Mouse (Mus musculus) MEL (cell line): ENCODE data around the gene Gatad2b. TPM values are rescaled to one million over a fixed set of nuclear protein-coding genes. Genes with fewer than 3 reads are reported as not detected.
A peak's percentile ranks its signal among the peaks of the same experiment; 100 is the strongest.

Source experiments
- DNase-seq: peaks from one replicate; pipeline ENCODE4 v3.0.0; 2011; ENCODE audit warnings: low read depth, low spot score
- H3K27ac ChIP-seq: 2 replicates; pipeline ENCODE4 v1.5.1; 2012; ENCODE audit warnings: low read depth, mild to moderate bottlenecking, control low read depth, low read length, moderate library complexity; ENCODE audit not compliant: control insufficient read depth
- H3K27me3 ChIP-seq, 2 experiments: fragments of 150-350 bp in 1 of 2; sonication (generic) in 1 of 2; 2 replicates each; pipeline ENCODE4 v1.6.1; 2012; ENCODE audit warnings: low read length in 2 of 2, mild to moderate bottlenecking in 2 of 2, improper control_type of control experiment in 1 of 2, moderate library complexity in 1 of 2; ENCODE audit not compliant: insufficient read depth in 2 of 2, control insufficient read depth in 1 of 2
- H3K36me3 ChIP-seq, 2 experiments: 2 replicates each; pipeline ENCODE4 v1.6.1; 2012 to 2014; ENCODE audit warnings: low read length in 2 of 2, improper control_type of control experiment in 1 of 2, inconsistent platforms in 1 of 2, mild to moderate bottlenecking in 1 of 2; ENCODE audit not compliant: insufficient read depth in 2 of 2, control insufficient read depth in 1 of 2
- H3K4me1 ChIP-seq, 2 experiments: fragments of 150-350 bp in 1 of 2; sonication (generic) in 1 of 2; 2 replicates each; pipeline ENCODE4 v1.6.1; 2012; ENCODE audit warnings: low read length in 2 of 2, improper control_type of control experiment in 1 of 2, mild to moderate bottlenecking in 1 of 2; ENCODE audit not compliant: insufficient read depth in 2 of 2, control insufficient read depth in 1 of 2
- H3K4me3 ChIP-seq, 2 experiments: fragments of 150-350 bp in 1 of 2; sonication (generic) in 1 of 2; 2 replicates each; pipeline ENCODE4 v1.5.1; 2012; ENCODE audit warnings: low read depth in 2 of 2, low read length in 2 of 2, mild to moderate bottlenecking in 2 of 2, moderate library complexity in 2 of 2, control low read depth in 1 of 2, improper control_type of control experiment in 1 of 2; ENCODE audit not compliant: control insufficient read depth in 1 of 2, insufficient read depth in 1 of 2
- H3K79me2 ChIP-seq: 2 replicates; pipeline ENCODE4 v1.6.1; 2012; ENCODE audit warnings: mild to moderate bottlenecking, low read length, moderate library complexity; ENCODE audit not compliant: control insufficient read depth, poor library complexity, insufficient read depth
- H3K9ac ChIP-seq: 2 replicates; pipeline ENCODE4 v1.6.1; 2012; ENCODE audit warnings: low read depth, mild to moderate bottlenecking, control low read depth, low read length, moderate library complexity; ENCODE audit not compliant: control insufficient read depth, poor library complexity, severe bottlenecking
- H3K9me3 ChIP-seq: fragments of 150-350 bp; sonication (generic); replicated peaks from 2 replicates; pipeline ENCODE4 v1.6.1; 2012; ENCODE audit warnings: mild to moderate bottlenecking, low read length, improper control_type of control experiment, moderate library complexity; ENCODE audit not compliant: insufficient read depth
- BHLHE40 ChIP-seq: IDR thresholded peaks from 2 replicates; pipeline ENCODE4 v1.6.1; 2012; ENCODE audit warnings: low read depth, mild to moderate bottlenecking, inconsistent platforms, low read length, improper control_type of control experiment, borderline replicate concordance
- CHD1 ChIP-seq: IDR thresholded peaks from 2 replicates; pipeline ENCODE4 v1.6.1; 2012; ENCODE audit warnings: low read depth, mild to moderate bottlenecking, inconsistent platforms, low read length, improper control_type of control experiment
- CHD2 ChIP-seq: IDR thresholded peaks from 2 replicates; pipeline ENCODE4 v1.6.1; 2011; ENCODE audit warnings: low read length, improper control_type of control experiment
- E2F4 ChIP-seq: IDR thresholded peaks from 2 replicates; pipeline ENCODE4 v1.6.1; 2011; ENCODE audit warnings: low read depth, low read length, improper control_type of control experiment, borderline replicate concordance
- ELF1 ChIP-seq: IDR thresholded peaks from 2 replicates; pipeline ENCODE4 v1.6.1; 2014; ENCODE audit warnings: low read depth, mild to moderate bottlenecking, inconsistent platforms, low read length, improper control_type of control experiment, moderate library complexity
- EP300 ChIP-seq, 2 experiments: IDR thresholded peaks; 2 replicates each; pipeline ENCODE4 v1.6.1; 2011; ENCODE audit warnings: improper control_type of control experiment in 2 of 2, low read length in 2 of 2, low read depth in 1 of 2, mild to moderate bottlenecking in 1 of 2
- ETS1 ChIP-seq: IDR thresholded peaks from 2 replicates; pipeline ENCODE4 v1.6.1; 2012; ENCODE audit warnings: low read depth, mild to moderate bottlenecking, inconsistent platforms, low read length, improper control_type of control experiment, moderate library complexity
- GABPA ChIP-seq: IDR thresholded peaks from 2 replicates; pipeline ENCODE4 v1.6.1; 2012; ENCODE audit warnings: low read depth, mild to moderate bottlenecking, inconsistent platforms, low read length, improper control_type of control experiment, moderate library complexity
- GATA1 ChIP-seq: IDR thresholded peaks from 2 replicates; pipeline ENCODE4 v1.6.1; 2011; ENCODE audit warnings: low read depth, low read length, improper control_type of control experiment
- JUND ChIP-seq: IDR thresholded peaks from 2 replicates; pipeline ENCODE4 v1.6.1; 2011; ENCODE audit warnings: low read depth, mild to moderate bottlenecking, improper control_type of control experiment, low read length
- MAFK ChIP-seq: IDR thresholded peaks from 2 replicates; pipeline ENCODE4 v1.6.1; 2011; ENCODE audit warnings: low read depth, mild to moderate bottlenecking, low read length, improper control_type of control experiment, borderline replicate concordance
- MAX ChIP-seq: IDR thresholded peaks from 2 replicates; pipeline ENCODE4 v1.6.1; 2011; ENCODE audit warnings: low read length, improper control_type of control experiment
- MAZ ChIP-seq: IDR thresholded peaks from 2 replicates; pipeline ENCODE4 v1.6.1; 2012; ENCODE audit warnings: low read depth, mild to moderate bottlenecking, inconsistent platforms, low read length, improper control_type of control experiment
- MXI1 ChIP-seq: IDR thresholded peaks from 2 replicates; pipeline ENCODE4 v1.6.1; 2011; ENCODE audit warnings: mild to moderate bottlenecking, low read depth, low read length, improper control_type of control experiment
- MYB ChIP-seq: IDR thresholded peaks from 2 replicates; pipeline ENCODE4 v1.6.1; 2011; ENCODE audit warnings: mild to moderate bottlenecking, low read depth, low read length, improper control_type of control experiment
- NRF1 ChIP-seq: IDR thresholded peaks from 2 replicates; pipeline ENCODE4 v1.6.1; 2014; ENCODE audit warnings: low read depth, mild to moderate bottlenecking, inconsistent platforms, low read length, improper control_type of control experiment, moderate library complexity; ENCODE audit not compliant: poor library complexity, insufficient read depth, severe bottlenecking
- POLR2A ChIP-seq, 2 experiments: IDR thresholded peaks; 2 replicates each; pipeline ENCODE4 v1.6.1; 2011 to 2012; ENCODE audit warnings: low read length in 2 of 2, mild to moderate bottlenecking in 2 of 2, control low read depth in 1 of 2, improper control_type of control experiment in 1 of 2, low read depth in 1 of 2, moderate library complexity in 1 of 2; ENCODE audit not compliant: control insufficient read depth in 1 of 2, insufficient read depth in 1 of 2, poor library complexity in 1 of 2
- POLR2AphosphoS2 ChIP-seq: IDR thresholded peaks from 2 replicates; pipeline ENCODE4 v1.6.1; 2011; ENCODE audit warnings: low read length, improper control_type of control experiment
- POLR2AphosphoS5 ChIP-seq: IDR thresholded peaks from 2 replicates; pipeline ENCODE4 v1.6.1; 2012; ENCODE audit warnings: low read depth, borderline replicate concordance, mild to moderate bottlenecking, inconsistent platforms, low read length, moderate library complexity, mixed read lengths
- RCOR1 ChIP-seq: IDR thresholded peaks from 2 replicates; pipeline ENCODE4 v1.6.1; 2012; ENCODE audit warnings: low read depth, mild to moderate bottlenecking, inconsistent platforms, low read length, improper control_type of control experiment
- SIN3A ChIP-seq: IDR thresholded peaks from 2 replicates; pipeline ENCODE4 v1.6.1; 2012; ENCODE audit warnings: low read length, improper control_type of control experiment, inconsistent platforms
- SMC3 ChIP-seq: IDR thresholded peaks from 2 replicates; pipeline ENCODE4 v1.6.1; 2011; ENCODE audit warnings: low read depth, low read length, improper control_type of control experiment
- TAL1 ChIP-seq: IDR thresholded peaks from 2 replicates; pipeline ENCODE4 v1.6.1; 2012; ENCODE audit warnings: mild to moderate bottlenecking, inconsistent platforms, low read length, moderate library complexity, mixed read lengths
- TCF12 ChIP-seq: IDR thresholded peaks from 2 replicates; pipeline ENCODE4 v1.6.1; 2014; ENCODE audit warnings: low read depth, mild to moderate bottlenecking, inconsistent platforms, low read length, improper control_type of control experiment, moderate library complexity
- UBTF ChIP-seq: IDR thresholded peaks from 2 replicates; pipeline ENCODE4 v1.6.1; 2012; ENCODE audit warnings: low read depth, mild to moderate bottlenecking, inconsistent platforms, low read length, improper control_type of control experiment, moderate library complexity, borderline replicate concordance; ENCODE audit not compliant: insufficient read depth
- USF1 ChIP-seq: IDR thresholded peaks from 2 replicates; pipeline ENCODE4 v1.6.1; 2014; ENCODE audit warnings: low read depth, mild to moderate bottlenecking, inconsistent platforms, low read length, improper control_type of control experiment, moderate library complexity
- USF2 ChIP-seq, 2 experiments: IDR thresholded peaks; 2 replicates each; pipeline ENCODE4 v1.6.1; 2011 to 2012; ENCODE audit warnings: improper control_type of control experiment in 2 of 2, low read length in 2 of 2, borderline replicate concordance in 1 of 2, inconsistent platforms in 1 of 2, low read depth in 1 of 2, mild to moderate bottlenecking in 1 of 2; ENCODE audit not compliant: insufficient read depth in 1 of 2
- ZC3H11A ChIP-seq: IDR thresholded peaks from 2 replicates; pipeline ENCODE4 v1.6.1; 2012; ENCODE audit warnings: low read depth, mild to moderate bottlenecking, inconsistent platforms, low read length, improper control_type of control experiment
- ZKSCAN1 ChIP-seq: IDR thresholded peaks from 2 replicates; pipeline ENCODE4 v1.6.1; 2012; ENCODE audit warnings: low read depth, mild to moderate bottlenecking, inconsistent platforms, low read length, improper control_type of control experiment, moderate library complexity
- ZMIZ1 ChIP-seq: IDR thresholded peaks from 2 replicates; pipeline ENCODE4 v1.6.1; 2012; ENCODE audit warnings: low read depth, mild to moderate bottlenecking, inconsistent platforms, low read length, improper control_type of control experiment, moderate library complexity
- ZNF384 ChIP-seq: IDR thresholded peaks from 2 replicates; pipeline ENCODE4 v1.6.1; 2012; ENCODE audit warnings: low read depth, mild to moderate bottlenecking, inconsistent platforms, low read length, improper control_type of control experiment
- polyA plus RNA-seq, 2 experiments: library from polyadenylated mRNA; stranded (reverse) in 1 of 2; unstranded in 1 of 2; fragments of >175 nt in 1 of 2; fragments of >200 nt in 1 of 2; gene quantifications; 2 replicates each; pipeline versions ENCODE4 v1.2.1 to v1.2.4; 2012; ENCODE audit warnings: low replicate concordance in 2 of 2, low read depth in 1 of 2; ENCODE audit not compliant: insufficient read length in 2 of 2, insufficient read depth in 1 of 2, missing spikeins in 1 of 2
- total RNA-seq: library from RNA; depleted of rRNA; stranded (reverse); fragments of 300-350 nt; gene quantifications from 2 replicates; pipeline ENCODE4 v1.2.3, GENCODE M21; 2012

Gene Gatad2b
- total and polyA plus RNA-seq, 3 experiments: 9.1 to 37.6 TPM; not detected in 1

DNA sequence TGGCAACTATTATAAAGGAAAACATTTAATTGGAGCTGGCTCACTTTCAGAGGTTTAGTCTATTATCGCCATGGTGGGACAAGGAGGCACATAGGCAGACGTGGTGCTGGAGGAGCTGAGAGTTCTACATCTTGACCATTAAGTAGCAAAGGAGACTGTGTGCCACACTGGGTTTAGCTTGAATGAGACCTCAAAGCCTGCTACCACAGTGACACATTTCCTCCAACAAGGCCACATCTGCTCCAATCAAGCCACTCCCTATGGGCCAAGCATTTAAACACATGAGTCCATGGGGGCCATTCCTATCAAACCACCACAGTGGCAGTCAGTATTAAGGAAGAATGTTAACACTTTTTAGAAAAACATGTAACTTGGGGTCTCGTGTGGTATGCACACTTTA is 45.2 kb downstream of the Gatad2b start:
- TF ChIP-seq SIN3A (no peak), JUND (no peak), NRF1 (no peak), ZNF384 (no peak), ZC3H11A (no peak), BHLHE40 (no peak), CHD1 (no peak), MXI1 (no peak), ZMIZ1 (no peak), UBTF (no peak), POLR2A (IDR thresholded peaks at IDR 0.05; ENCODE audit: control insufficient read depth in 1 of 2, insufficient read depth in 1 of 2, low read depth in 1 of 2, low read length in 2 of 2, poor library complexity in 1 of 2) (no peak), USF2 (IDR thresholded peaks at IDR 0.05; ENCODE audit: borderline replicate concordance in 1 of 2, insufficient read depth in 1 of 2, low read depth in 1 of 2, low read length in 2 of 2) (no peak), GATA1 (no peak), MYB (no peak), CHD2 (no peak), EP300 (IDR thresholded peaks at IDR 0.05; ENCODE audit: low read depth in 1 of 2, low read length in 2 of 2) (no peak)
- H3K27me3 ChIP-seq: no peaks in the 10 kb centered on the region
- no peak overlapping the region for H3K27ac ChIP-seq
- H3K36me3 ChIP-seq: peaks cover 8 to 40% of the 10 kb centered on the region in 2 experiments
- no peak overlapping the region for H3K4me3 ChIP-seq
- H3K9ac ChIP-seq: no peak overlapping the region
- peaks cover 37% of the 10 kb centered on the region for H3K79me2 ChIP-seq
- peaks cover 3 to 14% of the 10 kb centered on the region in 2 experiments for H3K4me1 ChIP-seq
- no peak for DNase-seq
- H3K9me3 ChIP-seq: no peaks in the 10 kb centered on the region

DNA sequence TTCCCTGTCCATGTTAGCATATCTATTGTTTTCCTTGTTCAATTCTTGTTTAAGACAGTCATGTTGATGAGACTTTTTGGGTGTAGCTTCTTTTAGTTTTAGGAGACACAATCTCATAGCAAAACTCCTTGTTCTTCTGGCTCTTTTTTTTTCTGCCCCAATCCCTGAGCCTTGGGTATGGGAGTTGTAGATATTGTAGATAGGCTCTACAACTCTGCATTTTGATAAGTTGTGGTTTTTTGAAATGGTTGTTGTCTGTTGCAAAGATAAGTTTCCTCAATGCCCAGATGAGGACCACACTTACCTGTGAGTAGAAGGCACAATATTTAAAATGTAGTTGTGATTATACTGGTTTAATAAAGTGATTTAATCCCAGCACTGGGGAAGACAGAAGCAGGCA is 47.2 kb downstream of the Gatad2b start:
- no peak overlapping the region for H3K27ac ChIP-seq
- peaks cover 13 to 32% of the 10 kb centered on the region in 2 experiments for H3K36me3 ChIP-seq
- DNase-seq: peak; percentile 18
- H3K4me1 ChIP-seq: peaks cover 3 to 14% of the 10 kb centered on the region in 2 experiments
- no peaks in the 10 kb centered on the region for H3K27me3 ChIP-seq
- H3K79me2 ChIP-seq: peaks cover 25% of the 10 kb centered on the region
- H3K9me3 ChIP-seq: no peaks in the 10 kb centered on the region
- H3K9ac ChIP-seq: no peak overlapping the region
- H3K4me3 ChIP-seq: no peak overlapping the region
- TF ChIP-seq RCOR1: peak; percentile 87
- peak; percentile 86 for TF ChIP-seq ZNF384
- TF ChIP-seq E2F4: no peak
- no peak for TF ChIP-seq SMC3
- TF ChIP-seq ELF1: no peak
- TF ChIP-seq ZMIZ1: no peak
- TF ChIP-seq POLR2AphosphoS5: no peak
- TF ChIP-seq TCF12: peak; percentile 73
- no peak for TF ChIP-seq USF1
- no peak for TF ChIP-seq POLR2AphosphoS2
- no peak for TF ChIP-seq MAX
- TF ChIP-seq TAL1: no peak
- no peak for TF ChIP-seq JUND
- TF ChIP-seq ETS1: peak; percentile 41; the same call in 1 of the 2 replicates
- no peak for TF ChIP-seq SIN3A
- no peak for TF ChIP-seq ZKSCAN1
- peak; percentile 71 to 78 for TF ChIP-seq EP300 (IDR thresholded peaks at IDR 0.05; ENCODE audit: low read depth in 1 of 2, low read length in 2 of 2)
- TF ChIP-seq GATA1: peak; percentile 80
- TF ChIP-seq CHD2: no peak
- no peak for TF ChIP-seq MAZ
- TF ChIP-seq NRF1: no peak
- no peak for TF ChIP-seq MAFK
- TF ChIP-seq GABPA: no peak
